Mouse (Mus musculus) embryonic facial prominence, embryonic 13.5 days (tissue): ENCODE results near the gene Trim24. TPM values are rescaled to one million over a fixed set of nuclear protein-coding genes. Genes with fewer than 3 reads are reported as not detected.
"Not testable (repeated sequence)": the region's sequence is repeated elsewhere in the genome, so short reads cannot be mapped to it uniquely, and the experiment has no call there.

Source experiments
- ATAC-seq: fragments of 200-750 bp; cut with Nextera tagmentation; 2 replicates; pipeline ENCODE4 v1.8.0; 2017; ENCODE audit warnings: low read depth; ENCODE audit not compliant: insufficient number of reproducible peaks, insufficient read depth, low FRiP score, low TSS enrichment
- H3K27ac ChIP-seq: fragments of 300-500 bp; sonication (generic); 2 replicates; pipeline ENCODE4 v1.5.1; 2015; ENCODE audit warnings: moderate library complexity, mild to moderate bottlenecking, inconsistent platforms
- H3K27me3 ChIP-seq: fragments of 300-500 bp; sonication (generic); 2 replicates; pipeline ENCODE4 v1.6.1; 2015; ENCODE audit warnings: mild to moderate bottlenecking, inconsistent platforms
- H3K36me3 ChIP-seq: fragments of 300-500 bp; sonication (generic); 2 replicates; pipeline ENCODE4 v1.6.1; 2015; ENCODE audit warnings: mild to moderate bottlenecking, inconsistent platforms
- H3K4me1 ChIP-seq: fragments of 300-500 bp; sonication (generic); 2 replicates; pipeline ENCODE4 v1.6.1; 2015; ENCODE audit warnings: inconsistent platforms
- H3K4me2 ChIP-seq: fragments of 300-500 bp; sonication (generic); 2 replicates; pipeline ENCODE4 v1.6.1; 2015; ENCODE audit warnings: moderate library complexity, mild to moderate bottlenecking, inconsistent platforms
- H3K4me3 ChIP-seq: fragments of 300-500 bp; sonication (generic); 2 replicates; pipeline ENCODE4 v1.5.1; 2015; ENCODE audit warnings: mild to moderate bottlenecking, inconsistent platforms
- H3K9ac ChIP-seq: fragments of 300-500 bp; sonication (generic); 2 replicates; pipeline ENCODE4 v1.6.1; 2015; ENCODE audit warnings: mild to moderate bottlenecking, inconsistent platforms
- H3K9me3 ChIP-seq: fragments of 300-500 bp; sonication (generic); 2 replicates; pipeline ENCODE4 v1.6.1; 2016; ENCODE audit warnings: inconsistent platforms
- WGBS: fragments of 180-500 bp; shearing (Covaris S2); methylation state at CpG from one replicate; pipeline ENCODE4 v1.1.7; 2015; ENCODE audit warnings: mixed read lengths; 5-methylcytosine and 5-hydroxymethylcytosine counted together
- polyA plus RNA-seq: library from polyadenylated mRNA; unstranded; fragments of >200 nt; fragmentation: Nextera tagmentation; extraction: Ambion mirVana; gene quantifications from 2 replicates; pipeline ENCODE4 v1.2.1, GENCODE M21; 2015

The Trim24 gene
- polyA plus RNA-seq, 1 experiment from 2014 or later: 17.3 TPM

DNA sequence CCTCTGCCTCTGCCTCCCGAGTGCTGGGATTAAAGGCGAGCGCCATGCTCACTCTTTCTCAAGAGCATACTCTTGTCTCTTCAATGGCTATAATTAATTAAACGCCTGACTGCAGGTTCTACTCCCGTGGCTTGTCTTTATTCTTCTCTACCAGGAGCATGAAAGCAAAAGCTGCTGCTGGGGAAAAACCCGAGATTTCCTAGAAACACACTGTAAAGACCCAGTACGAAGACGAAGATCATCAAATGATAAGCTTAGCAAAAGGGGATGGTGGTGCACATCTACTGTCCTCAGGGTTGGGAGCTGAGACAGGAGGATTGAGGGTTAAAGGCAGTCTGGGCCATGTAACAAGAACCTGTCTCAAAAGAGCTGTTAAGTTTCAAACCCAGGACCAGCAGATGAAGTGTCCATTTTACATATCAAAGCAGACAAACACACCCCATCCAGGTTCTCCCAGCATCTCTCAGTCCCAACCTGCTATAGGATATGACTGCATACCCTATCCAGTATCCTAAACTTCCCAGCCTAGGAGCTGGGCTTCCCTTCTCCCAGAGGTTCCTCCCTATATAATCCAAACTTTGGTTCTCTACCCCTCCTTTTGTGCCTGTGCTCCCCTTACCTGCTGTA, 26.9 kb upstream of the Trim24 start:
- Histone ChIP-seq H3K4me3 (no peak overlapping the region), H3K9ac (no peak overlapping the region), H3K4me2 (no peak overlapping the region), H3K4me1 (no peaks in the 10 kb centered on the region), H3K27ac (no peak overlapping the region), H3K27me3 (no peaks in the 10 kb centered on the region), H3K9me3 (no peaks in the 10 kb centered on the region), H3K36me3 (no peaks in the 10 kb centered on the region)
- ATAC-seq: no peak
- WGBS: 89% methylated on average over 8 of the region's 8 CpGs

DNA sequence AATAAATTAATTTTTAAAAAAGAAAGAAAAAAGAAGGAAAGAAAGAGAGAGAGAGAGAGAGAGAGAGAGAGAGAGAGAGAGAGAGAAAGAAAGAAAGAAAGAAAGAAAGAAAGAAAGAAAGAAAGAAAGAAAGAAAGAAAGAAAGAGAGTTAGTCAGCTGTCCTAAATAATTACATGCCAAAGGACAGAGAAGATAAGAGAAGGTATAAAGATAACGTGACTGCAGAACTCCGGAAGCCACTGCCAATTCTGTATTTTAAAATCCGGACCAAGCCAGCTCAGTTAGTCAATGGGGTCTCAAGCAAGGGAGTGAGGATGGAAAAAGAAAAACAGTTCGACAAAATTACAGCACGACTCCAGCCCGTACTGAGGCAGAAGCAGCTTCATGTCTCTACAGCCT, 25.7 kb upstream of the Trim24 start:
- 76% methylated on average over 6 of the region's 6 CpGs for WGBS
- not testable (repeated sequence) for H3K9ac ChIP-seq, ATAC-seq, H3K9me3 ChIP-seq, H3K36me3 ChIP-seq, H3K4me1 ChIP-seq, H3K27me3 ChIP-seq, H3K4me2 ChIP-seq, H3K27ac ChIP-seq, H3K4me3 ChIP-seq

DNA sequence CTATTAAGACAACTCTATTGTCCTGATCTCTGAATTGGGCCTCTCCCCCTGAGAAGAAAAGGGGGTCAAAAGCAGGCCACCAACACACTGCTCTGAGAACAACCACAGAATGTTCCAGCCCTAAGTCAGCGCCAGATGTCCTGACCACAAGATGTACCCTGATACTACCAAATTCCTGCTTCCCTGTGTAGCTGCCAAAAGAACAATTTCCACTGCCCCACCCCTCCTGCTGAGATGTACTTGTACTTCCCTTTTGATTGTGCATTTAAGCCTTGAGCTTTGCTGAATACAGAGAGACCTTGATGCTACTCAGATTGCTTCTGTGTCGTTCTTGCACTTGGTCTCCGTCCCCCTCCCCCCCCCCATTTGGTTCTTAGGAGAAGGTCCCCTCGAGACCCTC, 23.1 kb upstream of the Trim24 start:
- not testable (repeated sequence) for H3K36me3 ChIP-seq, H3K27me3 ChIP-seq, H3K4me1 ChIP-seq, H3K9ac ChIP-seq, H3K4me3 ChIP-seq, H3K4me2 ChIP-seq, H3K27ac ChIP-seq, H3K9me3 ChIP-seq, ATAC-seq
- WGBS: 69% methylated on average over 4 of the region's 4 CpGs

DNA sequence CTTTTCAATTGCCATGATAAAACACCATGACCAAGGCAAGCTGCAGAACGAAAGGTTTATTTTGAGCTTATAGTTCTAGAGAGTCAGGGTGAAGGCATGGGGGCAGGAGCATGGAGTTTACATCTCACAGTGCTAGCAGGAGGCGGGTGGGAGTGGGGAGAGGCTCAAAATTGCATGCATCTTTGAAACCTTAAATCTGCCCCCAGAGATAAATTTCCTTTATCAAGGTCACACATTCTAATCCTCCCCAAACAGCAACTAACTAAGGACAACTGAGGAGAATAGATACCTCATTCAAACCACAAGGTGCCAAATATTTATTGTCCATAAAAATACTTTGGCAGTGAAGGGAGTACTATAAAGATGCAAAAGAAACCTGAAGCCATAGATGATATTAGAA, 19.3 kb upstream of the Trim24 start:
- Histone ChIP-seq H3K9me3 (no peaks in the 10 kb centered on the region), H3K4me2 (no peak overlapping the region), H3K27ac (no peak overlapping the region), H3K9ac (no peak overlapping the region), H3K4me1 (no peaks in the 10 kb centered on the region), H3K27me3 (no peaks in the 10 kb centered on the region), H3K4me3 (no peak overlapping the region), H3K36me3 (no peaks in the 10 kb centered on the region)
- no peak for ATAC-seq
- WGBS: 75% methylated on average over 2 of the region's 2 CpGs

DNA sequence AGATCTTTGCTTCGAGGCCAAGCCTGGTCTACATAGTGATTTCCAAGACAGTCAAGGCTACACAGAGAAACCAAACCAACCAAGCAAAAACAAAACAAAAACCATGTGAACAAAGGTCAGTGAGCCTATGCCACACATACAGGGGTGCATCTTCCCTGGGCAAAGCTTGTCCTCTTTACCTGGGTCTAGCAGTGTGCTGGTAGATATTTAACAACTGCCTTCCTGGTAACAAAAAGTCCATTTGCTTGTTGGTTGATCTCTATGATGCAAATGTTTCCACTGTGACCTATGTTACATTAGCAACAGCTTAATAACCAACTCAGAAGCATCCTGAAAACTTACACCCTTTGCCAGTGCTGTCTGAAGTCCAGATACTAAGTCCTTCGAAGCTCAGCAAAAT, 17.3 kb upstream of the Trim24 start:
- no peak overlapping the region for H3K4me3 ChIP-seq

DNA sequence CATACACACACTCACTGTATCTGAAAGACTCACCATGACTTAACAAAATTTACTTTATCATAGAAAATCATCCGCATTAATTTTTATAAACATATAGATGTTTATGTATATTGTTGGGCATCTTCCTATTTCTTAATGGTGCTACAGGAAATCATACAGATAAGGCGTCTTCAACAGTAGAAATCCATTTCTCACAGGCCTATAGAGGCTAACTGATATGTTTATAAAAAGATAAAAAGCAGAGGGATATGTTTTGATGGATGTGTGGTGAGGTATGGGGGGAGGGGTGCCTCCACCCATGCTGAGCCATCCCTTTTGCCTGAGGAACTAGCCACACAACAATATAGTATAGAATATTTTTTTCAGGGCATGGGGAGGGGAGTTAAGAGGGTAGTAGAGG, 15.2 kb upstream of the Trim24 start:
- 90% methylated on average over 2 of the region's 2 CpGs for WGBS
- Histone ChIP-seq H3K4me3 (no peak overlapping the region), H3K9me3 (no peaks in the 10 kb centered on the region), H3K4me2 (no peak overlapping the region), H3K27ac (no peak overlapping the region), H3K9ac (no peak overlapping the region), H3K36me3 (no peaks in the 10 kb centered on the region), H3K27me3 (no peaks in the 10 kb centered on the region), H3K4me1 (no peaks in the 10 kb centered on the region)
- no peak for ATAC-seq

More for the DNA sequence above, 17.3 kb upstream of the Trim24 start:
- H3K27ac ChIP-seq: no peak overlapping the region
- no peaks in the 10 kb centered on the region for H3K9me3 ChIP-seq
- 87% methylated on average over 2 of the region's 2 CpGs for WGBS
- H3K4me1 ChIP-seq: no peaks in the 10 kb centered on the region
- no peaks in the 10 kb centered on the region for H3K36me3 ChIP-seq
- no peaks in the 10 kb centered on the region for H3K27me3 ChIP-seq
- no peak overlapping the region for H3K9ac ChIP-seq
- no peak overlapping the region for H3K4me2 ChIP-seq
- no peak for ATAC-seq

DNA sequence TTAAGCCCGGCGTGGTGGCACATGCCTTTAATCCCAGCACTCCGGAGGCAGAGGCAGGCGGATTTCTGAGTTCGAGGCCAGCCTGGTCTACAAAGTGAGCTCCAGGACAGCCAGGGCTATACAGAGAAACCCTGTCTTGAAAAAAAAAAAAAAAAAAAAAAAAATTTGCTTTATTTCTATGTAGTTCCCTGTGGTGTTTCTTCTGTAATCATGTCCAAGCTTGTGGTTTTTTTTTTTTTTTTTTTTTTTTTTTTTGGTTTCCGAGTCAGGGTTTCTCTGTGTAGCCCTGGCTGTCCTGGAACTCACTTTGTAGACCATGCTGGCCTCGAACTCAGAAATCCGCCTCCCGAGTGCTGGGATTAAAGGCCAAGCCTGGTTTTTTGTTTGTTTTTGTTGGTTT, 14.3 kb upstream of the Trim24 start:
- not testable (repeated sequence) for H3K4me3 ChIP-seq, H3K9ac ChIP-seq, H3K27me3 ChIP-seq, H3K4me2 ChIP-seq, H3K27ac ChIP-seq, H3K9me3 ChIP-seq, ATAC-seq, H3K4me1 ChIP-seq, H3K36me3 ChIP-seq
- WGBS: 90% methylated on average over 9 of the region's 9 CpGs

DNA sequence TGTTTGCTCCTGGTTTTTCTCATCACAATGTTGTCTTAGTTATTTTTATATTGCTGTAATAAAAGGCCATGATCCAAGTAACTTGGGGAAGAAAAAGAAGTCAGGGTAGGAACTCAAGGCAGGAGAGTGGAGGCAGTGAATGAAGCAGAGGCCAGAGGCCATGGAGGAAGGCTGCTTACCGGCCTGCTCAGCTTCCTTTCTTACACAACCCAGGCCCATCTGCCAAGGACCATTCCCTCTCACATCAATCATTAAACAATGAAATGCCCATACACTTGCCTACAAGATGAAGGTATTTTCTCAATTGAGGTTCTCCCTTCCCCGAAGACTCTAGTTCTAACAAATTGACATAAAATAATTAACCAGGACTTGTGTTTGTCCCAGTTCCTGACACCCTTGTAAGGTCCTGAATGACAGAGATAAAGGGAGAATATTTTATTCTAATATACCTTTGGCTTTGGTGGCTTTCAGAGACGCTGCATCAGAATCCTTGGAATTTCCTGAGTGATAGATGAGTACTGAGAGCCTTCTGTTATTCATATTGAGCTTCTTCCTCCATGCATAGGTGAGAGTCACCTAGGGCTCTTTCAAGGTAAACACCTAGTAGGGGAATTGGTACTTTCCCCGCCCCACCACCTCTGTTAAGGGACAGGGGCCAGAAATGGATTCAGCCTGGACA, 13.3 kb upstream of the Trim24 start:
- Histone ChIP-seq H3K9ac (no peak overlapping the region), H3K9me3 (no peaks in the 10 kb centered on the region), H3K4me1 (no peaks in the 10 kb centered on the region), H3K4me2 (no peak overlapping the region), H3K4me3 (no peak overlapping the region), H3K27ac (no peak overlapping the region), H3K27me3 (no peaks in the 10 kb centered on the region), H3K36me3 (no peaks in the 10 kb centered on the region)
- no peak for ATAC-seq
- 72% methylated on average over 4 of the region's 4 CpGs for WGBS

DNA sequence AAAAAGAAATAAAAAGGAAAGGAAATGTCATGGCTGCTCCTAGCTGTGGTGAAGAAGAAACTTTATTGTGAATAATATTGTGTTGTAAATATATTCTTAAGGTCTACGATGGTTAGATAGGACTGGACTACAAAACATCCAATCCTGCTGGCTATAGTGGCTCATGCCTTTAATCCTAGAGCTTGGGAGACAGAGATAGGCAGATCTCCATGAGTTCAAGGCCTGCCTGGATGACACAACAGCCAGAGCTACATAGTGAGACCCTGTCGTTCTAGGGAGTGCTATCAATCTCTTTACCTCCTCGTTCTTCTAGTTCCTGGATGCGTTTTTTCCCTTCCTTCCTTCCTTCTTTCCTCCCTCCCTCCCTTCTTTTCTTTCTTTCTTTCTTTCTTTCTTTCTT, 12.5 kb upstream of the Trim24 start:
- WGBS: 72% methylated on average over 4 of the region's 4 CpGs
- no peaks in the 10 kb centered on the region for H3K4me1 ChIP-seq
- H3K4me3 ChIP-seq: no peak overlapping the region
- no peak overlapping the region for H3K4me2 ChIP-seq
- no peaks in the 10 kb centered on the region for H3K9me3 ChIP-seq
- H3K27ac ChIP-seq: no peak overlapping the region
- no peak overlapping the region for H3K9ac ChIP-seq
- ATAC-seq: no peak
- no peaks in the 10 kb centered on the region for H3K36me3 ChIP-seq
- H3K27me3 ChIP-seq: no peaks in the 10 kb centered on the region

DNA sequence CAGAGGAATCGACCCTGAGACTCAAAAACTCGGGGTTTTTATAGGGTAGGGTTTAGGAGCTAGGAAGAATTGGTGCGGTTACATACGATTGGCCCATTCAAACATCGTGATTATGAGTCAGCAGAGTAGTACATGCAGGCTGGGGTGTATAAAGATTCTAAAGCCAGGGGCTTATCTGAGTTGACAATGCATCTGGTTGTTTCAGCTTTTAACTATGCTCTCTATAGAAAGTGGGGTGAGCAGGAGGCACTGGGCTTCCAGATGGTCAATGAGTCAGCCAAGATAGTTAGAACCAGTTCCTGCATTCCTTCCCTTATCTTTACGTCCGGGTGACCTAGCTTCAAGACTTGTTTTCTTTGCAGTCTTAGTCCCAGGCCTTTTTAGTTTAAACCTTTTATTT, 7.7 kb upstream of the Trim24 start:
- no peak overlapping the region for H3K4me3 ChIP-seq
- ATAC-seq: no peak
- no peaks in the 10 kb centered on the region for H3K27me3 ChIP-seq
- H3K4me2 ChIP-seq: no peak overlapping the region
- H3K9ac ChIP-seq: no peak overlapping the region
- no peaks in the 10 kb centered on the region for H3K4me1 ChIP-seq
- WGBS: 86% methylated on average over 7 of the region's 7 CpGs
- H3K36me3 ChIP-seq: no peaks in the 10 kb centered on the region
- H3K27ac ChIP-seq: no peak overlapping the region
- H3K9me3 ChIP-seq: no peaks in the 10 kb centered on the region

DNA sequence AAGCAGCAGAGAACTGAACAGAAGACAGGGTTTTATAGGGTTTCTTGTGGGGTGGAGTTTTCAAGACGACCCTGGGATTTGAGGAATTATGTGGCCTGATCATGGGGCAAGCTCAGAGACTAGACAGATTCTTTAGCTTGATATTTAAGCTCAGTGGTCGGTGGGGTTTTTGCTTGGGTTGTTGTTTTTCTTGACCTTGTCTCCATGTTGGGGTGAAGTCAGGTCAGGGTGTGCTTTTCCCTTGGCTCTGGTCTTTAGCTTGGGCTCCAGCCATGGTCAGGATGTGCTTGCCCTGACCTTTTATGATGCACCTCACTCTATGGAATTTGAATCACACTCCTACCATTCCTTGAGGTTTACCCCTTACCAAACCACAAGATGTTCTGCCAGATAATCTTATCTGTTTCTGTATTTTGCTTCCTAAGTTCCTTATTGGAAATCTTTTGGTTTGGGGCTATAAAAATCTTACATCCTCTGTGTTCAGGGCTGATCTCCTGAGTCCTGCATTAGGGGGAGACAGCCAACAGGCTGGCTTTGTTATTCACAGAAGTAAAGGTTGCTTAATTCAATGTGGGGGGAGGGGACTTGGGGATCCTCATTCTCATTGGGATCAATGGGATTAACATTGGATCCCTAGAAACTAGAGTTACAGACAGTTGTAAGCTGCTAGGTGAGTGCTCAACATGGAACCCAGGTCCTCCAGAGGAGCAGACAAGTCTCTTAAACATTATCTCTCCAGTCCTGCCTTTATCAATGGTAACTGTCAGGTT, 6.5 kb upstream of the Trim24 start:
- H3K27me3 ChIP-seq: no peaks in the 10 kb centered on the region
- no peaks in the 10 kb centered on the region for H3K36me3 ChIP-seq
- H3K4me1 ChIP-seq: no peaks in the 10 kb centered on the region
- ATAC-seq: no peak
- WGBS: 75% methylated on average over 2 of the region's 2 CpGs
- no peak overlapping the region for H3K4me2 ChIP-seq
- H3K9me3 ChIP-seq: no peaks in the 10 kb centered on the region
- no peak overlapping the region for H3K4me3 ChIP-seq
- H3K27ac ChIP-seq: no peak overlapping the region
- H3K9ac ChIP-seq: no peak overlapping the region
